Mouse (Mus musculus) cerebral cortex, adult 2 months (tissue): Measurements from ENCODE around the gene Tas2r131.

Experiments
- whole genome bisulfite sequencing: fragments of 180-500 bp; shearing (Covaris S2); methylation state at CpG from one replicate; pipeline ENCODE4 v1.1.7; 2018; 5-methylcytosine and 5-hydroxymethylcytosine counted together

Gene Tas2r131

DNA sequence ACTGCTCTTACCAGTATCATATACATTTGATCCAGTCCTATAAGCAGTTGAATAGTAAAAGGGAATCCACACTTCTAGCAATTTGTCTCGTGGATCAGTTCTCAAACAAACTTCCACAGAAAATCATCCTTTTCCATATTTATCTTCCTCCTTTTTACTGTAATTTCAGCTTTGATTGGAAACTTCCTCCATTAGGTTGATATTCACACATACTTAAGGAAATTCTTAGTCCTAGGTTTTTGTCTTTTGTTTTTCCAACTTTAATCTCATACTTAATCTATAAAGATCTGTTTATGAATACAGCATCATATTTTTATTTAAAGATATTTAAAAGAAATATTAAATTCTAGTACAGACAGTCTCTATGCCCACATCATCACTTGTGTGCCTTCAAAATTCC lies at the start of gene Tas2r131:
Gene Tas2r131, minus strand, starts transcription at position 101 of the 400 bp plus-strand sequence.
- WGBS, result 67% methylated on average over 1 of the region's 1 CpGs

DNA sequence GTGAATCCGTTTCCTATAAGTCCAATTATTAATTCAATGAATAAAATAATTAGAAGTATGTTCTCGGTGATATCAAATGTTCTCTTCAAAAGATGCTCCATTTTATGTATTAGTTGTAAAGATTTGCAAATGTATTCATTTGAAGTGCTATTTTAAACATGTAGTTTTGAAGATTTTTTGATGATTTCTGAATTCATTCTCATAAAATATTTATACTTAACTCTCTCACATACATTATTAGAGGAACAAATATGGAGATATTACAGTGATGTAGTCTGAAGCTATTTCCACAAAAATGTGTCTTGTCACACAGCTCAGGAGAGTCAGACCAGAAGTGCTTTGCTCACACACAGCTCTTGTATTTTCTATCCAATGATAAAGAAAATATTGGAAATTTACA lies 23.1 kb upstream of the Tas2r131 start, which contains the start of gene Tas2r109:
Gene Tas2r109, minus strand, starts transcription at position 101 of the 400 bp plus-strand sequence.
- 71% methylated on average over 2 of the region's 2 CpGs for WGBS

DNA sequence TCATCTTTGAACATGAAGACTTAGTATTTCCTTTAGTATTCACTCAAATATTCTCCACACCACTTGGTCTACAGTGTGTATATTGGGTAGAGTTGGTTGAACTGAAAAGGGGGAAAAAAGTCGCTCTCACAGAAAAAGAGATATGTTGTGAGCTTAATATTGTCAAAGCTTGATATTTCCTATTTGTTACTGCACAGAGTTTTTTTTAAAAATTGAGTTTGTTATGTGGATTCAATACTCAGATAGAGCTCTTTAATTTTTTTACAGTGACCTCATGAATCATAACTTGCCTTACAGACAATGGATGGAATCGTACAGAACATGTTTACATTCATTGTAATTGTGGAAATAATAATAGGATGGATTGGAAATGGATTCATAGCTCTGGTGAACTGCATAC lies 6.9 kb downstream of the Tas2r131 start, which contains the start of gene Tas2r129:
Gene Tas2r129, plus strand, starts transcription at position 301 of the 400 bp plus-strand sequence.
- WGBS, result 75% methylated on average over 2 of the region's 2 CpGs

DNA sequence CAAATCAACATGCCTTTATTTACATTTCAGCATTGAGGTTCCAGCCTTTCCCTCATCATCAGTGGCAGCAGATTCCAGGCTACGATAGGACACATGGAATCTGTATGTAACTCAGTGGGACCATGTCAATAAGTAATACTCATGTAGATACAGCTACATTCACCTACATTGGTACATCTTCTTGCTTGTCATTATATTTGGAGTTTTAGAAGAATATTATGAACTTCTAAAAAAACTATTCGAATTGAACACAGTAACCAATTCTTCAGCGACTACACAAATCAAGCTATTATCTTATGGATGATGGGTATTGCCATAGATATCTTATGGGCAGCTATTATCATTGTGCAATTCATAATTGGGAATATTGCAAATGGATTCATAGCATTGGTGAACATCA lies 48.4 kb downstream of the Tas2r131 start, which contains the start of gene Tas2r125:
Gene Tas2r125, plus strand, starts transcription at position 301 of the 400 bp plus-strand sequence.
- WGBS, result 83% methylated on average over 3 of the region's 3 CpGs
